Mouse (Mus musculus): ENCODE results near the gene Gm1113. TPM values are rescaled to one million over a fixed set of nuclear protein-coding genes. Genes with fewer than 3 reads are reported as not detected.
A peak's percentile ranks its signal among the peaks of the same experiment; 100 is the strongest.

Gm1113 gene
- polyA plus RNA-seq (2012; rRNA removed) (not detected in 2 replicates), polyA plus RNA-seq (2014; fragmentation: Nextera tagmentation; extraction: Ambion mirVana) (not detected in 2 replicates)

- ATAC-seq (ENCODE audit: low FRiP score, low read depth), result no peak
- 79% methylated on average over 3 of the region's 3 CpGs for WGBS
- no peak within 1 kb of the TSS for H3K4me2 ChIP-seq (replicated peaks; ENCODE audit: low read depth, low read length, severe bottlenecking)
- no peak within 1 kb of the TSS for H3K9ac ChIP-seq (ENCODE audit: low read depth, low read length, severe bottlenecking)
- no peaks in the 10 kb centered on the region for H3K27me3 ChIP-seq (ENCODE audit: control insufficient read depth, insufficient read depth, low read length)
- H3K9me3 ChIP-seq (ENCODE audit: control insufficient read depth, low read length), result no peaks in the 10 kb centered on the region
- no peaks in the 10 kb centered on the region for H3K36me3 ChIP-seq (ENCODE audit: control insufficient read depth, insufficient read depth, low read length)
- H3K4me1 ChIP-seq (ENCODE audit: control insufficient read depth, insufficient read depth, low read length), result peaks cover 22% of the 10 kb centered on the region
- no peak within 1 kb of the TSS for H3K4me3 ChIP-seq (replicated peaks; ENCODE audit: low read length)
- no peak within 1 kb of the TSS for H3K27ac ChIP-seq (replicated peaks; ENCODE audit: low read depth, low read length)
- DNase-seq (ENCODE audit: low spot score), result no peak
- no peak for TF ChIP-seq POLR2A (IDR thresholded peaks at IDR 0.05; ENCODE audit: borderline replicate concordance, extremely low read depth, insufficient read depth, insufficient read length)
Observed at GRCm38 (mm10) chr9:35518169-35518568, at the start of gene Gm1113. Gene Gm1113, minus strand, starts transcription at chr9:35518269.

- Histone ChIP-seq H3K9me3 (ENCODE audit: control insufficient read depth, low read length) (no peaks in the 10 kb centered on the region), H3K27me3 (ENCODE audit: control insufficient read depth, insufficient read depth, low read length) (no peaks in the 10 kb centered on the region), H3K4me3 (replicated peaks; ENCODE audit: low read length) (no peak overlapping the region), H3K4me1 (ENCODE audit: control insufficient read depth, insufficient read depth, low read length) (peaks cover 8% of the 10 kb centered on the region), H3K4me2 (replicated peaks; ENCODE audit: low read depth, low read length, severe bottlenecking) (no peak overlapping the region), H3K36me3 (ENCODE audit: control insufficient read depth, insufficient read depth, low read length) (peaks cover 63% of the 10 kb centered on the region), H3K27ac (replicated peaks; ENCODE audit: low read depth, low read length) (no peak overlapping the region), H3K9ac (ENCODE audit: low read depth, low read length, severe bottlenecking) (no peak overlapping the region)
- ATAC-seq (ENCODE audit: low FRiP score, low read depth) (no peak), DNase-seq (ENCODE audit: low spot score) (no peak)
- TF ChIP-seq POLR2A (IDR thresholded peaks at IDR 0.05; ENCODE audit: borderline replicate concordance, extremely low read depth, insufficient read depth, insufficient read length), result no peak
- 93% methylated on average over 5 of the region's 5 CpGs for WGBS
Observed at GRCm38 (mm10) chr9:35564536-35565240, 46.6 kb upstream of the Gm1113 start.

GRCm38 (mm10) chr9:35561583-35561982, 43.5 kb upstream of the Gm1113 start:
- no peaks in the 10 kb centered on the region for H3K27me3 ChIP-seq (ENCODE audit: control insufficient read depth, insufficient read depth, low read length)
- no peak for ATAC-seq (ENCODE audit: low FRiP score, low read depth)
- no peak overlapping the region for H3K4me2 ChIP-seq (replicated peaks; ENCODE audit: low read depth, low read length, severe bottlenecking)
- TF ChIP-seq POLR2A (IDR thresholded peaks at IDR 0.05; ENCODE audit: borderline replicate concordance, extremely low read depth, insufficient read depth, insufficient read length), result no peak
- H3K9me3 ChIP-seq (ENCODE audit: control insufficient read depth, low read length), result no peaks in the 10 kb centered on the region
- no peak overlapping the region for H3K9ac ChIP-seq (ENCODE audit: low read depth, low read length, severe bottlenecking)
- H3K27ac ChIP-seq (replicated peaks; ENCODE audit: low read depth, low read length), result no peak overlapping the region
- H3K4me3 ChIP-seq (replicated peaks; ENCODE audit: low read length), result no peak overlapping the region
- peaks cover 16% of the 10 kb centered on the region for H3K4me1 ChIP-seq (ENCODE audit: control insufficient read depth, insufficient read depth, low read length)
- peaks cover 45% of the 10 kb centered on the region for H3K36me3 ChIP-seq (ENCODE audit: control insufficient read depth, insufficient read depth, low read length)
- no peak for DNase-seq (ENCODE audit: low spot score)
- 90% methylated on average over 6 of the region's 6 CpGs for WGBS

DNA sequence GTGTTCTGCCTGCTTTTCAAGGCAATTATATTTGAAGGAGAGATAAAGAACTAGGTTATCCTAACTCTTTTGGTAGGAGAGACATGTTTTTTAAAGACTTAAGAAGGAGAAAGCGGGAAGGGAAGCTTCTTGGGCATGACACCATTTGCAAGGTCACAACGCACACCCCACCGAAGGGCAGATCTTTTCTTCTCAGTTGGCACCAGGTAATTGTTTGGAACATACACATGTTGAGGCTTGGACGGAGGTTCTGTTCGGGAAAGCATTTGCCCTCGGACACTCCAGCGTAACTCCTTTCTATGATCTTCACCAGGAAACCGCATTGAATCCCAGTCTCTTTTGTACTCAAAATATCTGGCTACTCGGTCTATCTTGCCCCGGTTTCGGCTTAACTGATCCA, 43.0 kb upstream of the Gm1113 start:
- no peak for TF ChIP-seq POLR2A (IDR thresholded peaks at IDR 0.05; ENCODE audit: borderline replicate concordance, extremely low read depth, insufficient read depth, insufficient read length)
- H3K9me3 ChIP-seq (ENCODE audit: control insufficient read depth, low read length), result no peaks in the 10 kb centered on the region
- no peak overlapping the region for H3K9ac ChIP-seq (ENCODE audit: low read depth, low read length, severe bottlenecking)
- H3K27me3 ChIP-seq (ENCODE audit: control insufficient read depth, insufficient read depth, low read length), result no peaks in the 10 kb centered on the region
- H3K27ac ChIP-seq (replicated peaks; ENCODE audit: low read depth, low read length), result no peak overlapping the region
- DNase-seq (ENCODE audit: low spot score), result no peak
- 97% methylated on average over 11 of the region's 11 CpGs for WGBS
- H3K36me3 ChIP-seq (ENCODE audit: control insufficient read depth, insufficient read depth, low read length), result peaks cover 40% of the 10 kb centered on the region
- H3K4me3 ChIP-seq (replicated peaks; ENCODE audit: low read length), result no peak overlapping the region
- ATAC-seq (ENCODE audit: low FRiP score, low read depth), result no peak
- H3K4me2 ChIP-seq (replicated peaks; ENCODE audit: low read depth, low read length, severe bottlenecking), result no peak overlapping the region
- H3K4me1 ChIP-seq (ENCODE audit: control insufficient read depth, insufficient read depth, low read length), result peaks cover 16% of the 10 kb centered on the region

- Histone ChIP-seq H3K9ac (ENCODE audit: low read depth, low read length, severe bottlenecking) (peak overlapping the region; percentile 61), H3K27me3 (ENCODE audit: control insufficient read depth, insufficient read depth, low read length) (no peaks in the 10 kb centered on the region), H3K27ac (replicated peaks; ENCODE audit: low read depth, low read length) (peak overlapping the region; percentile 59; the same call in 1 of the 2 replicates), H3K9me3 (ENCODE audit: control insufficient read depth, low read length) (no peaks in the 10 kb centered on the region), H3K36me3 (ENCODE audit: control insufficient read depth, insufficient read depth, low read length) (peaks cover 23% of the 10 kb centered on the region), H3K4me3 (replicated peaks; ENCODE audit: low read length) (peak overlapping the region; percentile 58), H3K4me2 (replicated peaks; ENCODE audit: low read depth, low read length, severe bottlenecking) (peak overlapping the region; percentile 97), H3K4me1 (ENCODE audit: control insufficient read depth, insufficient read depth, low read length) (peaks cover 16% of the 10 kb centered on the region)
- 2% methylated on average over 31 of the region's 31 CpGs for WGBS
- DNase-seq (ENCODE audit: low spot score) (peak; percentile 93), ATAC-seq (ENCODE audit: low FRiP score, low read depth) (peak; percentile 90)
- TF ChIP-seq POLR2A (IDR thresholded peaks at IDR 0.05; ENCODE audit: borderline replicate concordance, extremely low read depth, insufficient read depth, insufficient read length), result peak; percentile 83; the same call in 1 of the 2 replicates
Observed at GRCm38 (mm10) chr9:35559009-35559890, 41.2 kb upstream of the Gm1113 start.
